Mouse (Mus musculus): ENCODE measurements around the gene Masp2.

Masp2 gene

DNA sequence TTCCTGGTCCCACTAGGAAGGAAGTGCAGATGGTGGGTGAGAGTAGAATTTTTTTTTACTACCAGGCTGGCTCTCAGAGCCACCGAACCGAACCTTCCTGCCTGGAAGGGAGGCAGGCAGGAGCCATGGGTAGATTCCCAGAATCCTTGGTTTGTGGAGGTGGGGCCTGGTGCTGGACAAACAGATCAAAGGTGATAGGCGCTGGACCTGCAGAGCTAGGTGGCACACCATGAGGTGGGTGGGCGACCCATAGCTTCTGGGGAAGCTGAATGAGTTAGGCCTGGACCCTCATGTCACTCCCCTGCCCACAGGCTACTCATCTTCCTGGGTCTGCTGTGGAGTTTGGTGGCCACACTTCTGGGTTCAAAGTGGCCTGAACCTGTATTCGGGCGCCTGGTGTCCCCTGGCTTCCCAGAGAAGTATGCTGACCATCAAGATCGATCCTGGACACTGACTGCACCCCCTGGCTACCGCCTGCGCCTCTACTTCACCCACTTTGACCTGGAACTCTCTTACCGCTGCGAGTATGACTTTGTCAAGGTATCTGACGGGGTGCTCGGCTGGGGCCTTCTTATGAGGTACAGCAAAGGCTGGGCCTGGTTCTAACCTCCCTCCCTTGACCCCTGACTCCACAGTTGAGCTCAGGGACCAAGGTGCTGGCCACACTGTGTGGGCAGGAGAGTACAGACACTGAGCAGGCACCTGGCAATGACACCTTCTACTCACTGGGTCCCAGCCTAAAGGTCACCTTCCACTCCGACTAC, at the start of gene Masp2:
Masp2 (plus strand) TSS at position 198 of the 764 bp plus-strand sequence.
- DNase-seq (ENCODE audit: low spot score) = no peak

DNA sequence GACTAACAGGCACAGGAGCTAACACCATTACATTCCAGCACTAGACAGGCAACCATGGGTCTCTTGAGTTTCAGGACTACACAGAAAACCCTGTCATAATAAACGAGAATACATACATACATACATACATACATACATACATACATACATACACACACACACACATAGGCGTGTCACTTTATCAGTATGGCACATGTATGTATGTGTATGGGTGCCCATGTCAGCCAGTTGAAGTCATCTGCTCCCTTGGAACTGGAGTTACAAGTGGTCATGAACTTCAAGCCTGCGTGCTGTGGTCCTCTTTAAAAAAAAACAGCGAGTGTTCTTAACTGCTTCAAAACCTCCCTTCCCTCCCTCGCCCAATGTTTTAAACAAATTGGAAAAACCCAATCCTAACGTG, 44.6 kb upstream of the Masp2 start:
- no peak for DNase-seq (ENCODE audit: low spot score)

DNA sequence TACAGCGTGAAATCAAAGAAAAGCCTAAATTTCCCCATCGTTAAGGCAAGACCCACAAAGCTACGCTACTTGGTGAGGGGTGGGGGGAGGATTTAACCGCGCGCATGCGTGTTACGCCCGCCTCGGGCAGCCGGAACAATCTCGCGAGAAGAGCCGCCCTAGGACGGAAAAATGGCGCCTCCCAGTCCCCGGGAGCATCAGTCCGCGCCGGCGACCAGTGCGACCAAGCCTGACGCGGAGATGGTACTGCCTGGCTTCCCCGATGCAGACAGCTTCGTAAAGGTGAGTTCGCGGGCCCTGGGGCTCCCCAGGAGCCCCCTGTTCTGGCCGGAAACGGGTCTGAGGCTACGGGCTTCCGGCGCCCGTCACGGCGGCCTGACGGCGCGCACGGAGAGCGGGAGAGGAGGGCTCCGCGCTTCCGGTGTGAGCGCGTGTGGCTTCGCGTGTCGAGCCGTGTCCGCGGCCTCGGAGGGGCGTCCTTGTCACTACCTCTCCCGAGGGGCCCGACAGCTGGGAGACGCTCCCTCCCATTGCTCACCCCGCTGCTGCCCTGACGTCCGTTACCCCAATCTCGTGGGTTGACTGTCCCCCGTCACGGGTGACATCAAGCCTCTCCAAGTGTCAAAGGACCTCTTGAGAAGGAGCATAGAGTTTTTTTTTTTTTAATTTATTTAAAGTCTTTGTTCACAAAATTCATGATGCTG, 43.9 kb upstream of the Masp2 start, which contains the start of gene Exosc10:
Exosc10 (plus strand) TSS at position 133 of the 704 bp plus-strand sequence.
- DNase-seq (ENCODE audit: low spot score) = peak; percentile 89

DNA sequence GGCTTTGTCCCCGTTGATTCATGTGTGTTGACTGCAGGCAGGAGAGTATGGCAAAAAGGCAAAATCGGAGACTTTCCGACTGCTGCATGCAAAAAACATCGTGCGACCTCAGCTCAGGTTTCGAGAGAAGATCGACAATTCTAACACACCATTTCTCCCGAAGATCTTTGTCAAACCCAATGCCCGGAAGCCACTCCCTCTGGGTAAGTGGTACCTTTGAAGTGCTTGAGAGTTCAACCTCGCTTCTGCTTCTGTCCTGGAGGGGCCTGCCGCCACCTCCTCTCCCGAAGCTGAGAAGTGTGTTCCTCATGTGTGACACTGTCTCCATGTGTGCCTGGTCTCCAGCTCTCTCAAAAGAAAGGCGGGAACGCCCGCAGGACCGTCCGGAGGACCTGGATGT, 39.7 kb upstream of the Masp2 start:
- no peak for DNase-seq (ENCODE audit: low spot score)

DNA sequence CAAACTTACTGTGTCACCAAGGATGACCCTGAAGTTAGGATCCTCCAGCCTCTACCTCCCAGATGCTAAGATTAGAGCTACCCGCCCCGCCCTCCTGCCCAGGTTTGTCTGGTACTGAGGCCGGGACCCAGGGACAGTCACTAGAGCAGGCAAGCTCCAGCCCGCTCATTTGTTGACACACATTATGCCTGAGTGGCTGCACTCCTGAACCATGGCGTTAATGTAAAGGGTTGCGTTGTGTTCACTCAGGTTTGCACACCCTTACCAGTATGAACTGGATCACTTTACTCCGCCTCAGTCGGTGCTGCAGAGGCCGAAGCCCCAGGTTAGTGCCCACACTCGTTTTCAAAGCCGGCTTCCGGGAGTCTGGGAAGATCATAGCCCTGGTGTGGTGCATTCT, 38.8 kb upstream of the Masp2 start:
- no peak for DNase-seq (ENCODE audit: low spot score)

DNA sequence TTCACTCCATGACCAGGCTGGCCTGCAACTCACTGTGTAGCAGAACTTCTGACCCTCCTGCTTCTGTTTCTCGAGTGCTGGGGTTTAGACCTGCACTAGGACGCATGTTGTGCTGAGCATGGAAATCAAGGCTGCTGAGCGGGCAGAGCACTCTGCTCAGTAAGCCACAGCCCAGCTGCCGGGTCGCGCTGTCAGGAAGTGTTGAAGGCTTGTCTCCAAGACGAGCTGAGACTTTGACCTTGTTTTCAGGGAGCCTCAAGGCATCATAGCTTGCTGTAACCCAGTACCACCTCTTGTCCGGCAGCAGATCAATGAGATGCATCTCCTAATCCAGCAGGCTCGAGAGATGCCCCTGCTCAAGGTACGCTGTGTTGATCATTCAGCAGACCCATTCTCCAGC, 32.2 kb upstream of the Masp2 start:
- DNase-seq (ENCODE audit: low spot score) = no peak

DNA sequence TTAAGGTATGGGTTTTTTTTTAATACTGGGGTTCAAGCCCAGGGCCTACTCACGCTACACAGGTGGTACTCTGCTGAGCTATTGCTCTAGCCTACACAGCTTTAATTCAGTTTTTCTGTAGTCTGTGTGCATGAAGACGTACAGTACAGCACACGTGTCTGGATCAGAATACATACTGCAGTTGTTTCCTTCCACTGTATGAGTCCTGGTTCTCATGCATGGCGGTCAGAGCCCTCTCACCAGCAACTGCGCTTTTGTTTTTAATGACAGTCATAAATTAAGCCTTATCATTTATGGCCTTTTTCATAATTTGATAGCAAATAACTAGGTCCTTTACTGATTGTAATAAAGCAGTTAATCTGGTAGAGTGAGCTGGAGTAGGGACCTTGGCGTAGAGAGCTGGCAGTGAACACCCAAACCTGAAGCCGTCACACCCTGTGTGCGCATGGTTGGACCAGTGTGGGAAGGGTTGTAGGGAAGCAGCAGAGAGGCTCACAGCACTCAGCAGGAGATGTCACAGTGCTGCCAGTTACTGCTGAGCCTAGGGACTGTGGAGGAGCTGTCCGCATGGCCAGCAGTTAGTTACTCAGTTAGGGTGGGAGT, 31.6 kb upstream of the Masp2 start:
- no peak for DNase-seq (ENCODE audit: low spot score)

DNA sequence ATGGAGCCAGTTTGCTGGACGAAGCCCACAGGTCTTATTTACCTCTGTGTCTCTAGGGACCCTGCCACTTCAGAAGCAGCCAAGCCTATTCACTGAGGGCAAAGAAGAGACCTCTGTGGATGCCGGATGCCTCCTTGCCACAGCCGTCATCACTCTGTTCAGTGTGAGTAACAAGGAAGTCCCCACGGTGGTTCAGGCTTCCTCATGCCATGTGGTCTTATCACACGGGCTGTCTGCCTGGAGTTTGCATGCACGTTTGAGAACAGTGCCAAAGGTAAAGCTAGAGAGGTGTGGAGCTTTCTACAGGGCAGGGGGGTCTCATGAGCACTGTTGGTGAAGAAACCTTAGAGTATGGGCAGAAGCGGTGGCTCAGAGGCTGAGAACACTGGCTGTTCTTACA, 29.1 kb upstream of the Masp2 start:
- no peak for DNase-seq (ENCODE audit: low spot score)

DNA sequence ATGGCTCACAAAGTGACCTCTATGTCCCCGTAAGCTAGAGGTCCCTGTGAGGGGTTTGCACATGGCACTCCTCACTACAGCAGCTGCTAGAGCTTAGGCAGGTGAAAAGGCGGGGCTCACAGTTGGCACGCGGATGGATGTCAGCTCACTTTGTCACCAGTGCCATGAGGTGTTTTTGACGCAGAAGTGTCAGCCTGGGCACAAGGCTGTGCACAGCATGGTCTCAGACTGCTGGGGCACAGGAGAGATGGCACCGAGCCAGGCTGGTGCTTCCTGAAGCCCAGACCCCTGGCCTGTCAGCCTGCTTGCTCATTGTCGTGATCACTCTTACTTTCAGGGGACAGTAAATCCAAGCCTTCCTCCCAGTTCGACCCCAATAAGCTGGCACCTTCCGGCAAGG, 21.6 kb upstream of the Masp2 start:
- DNase-seq (ENCODE audit: low spot score) = no peak

DNA sequence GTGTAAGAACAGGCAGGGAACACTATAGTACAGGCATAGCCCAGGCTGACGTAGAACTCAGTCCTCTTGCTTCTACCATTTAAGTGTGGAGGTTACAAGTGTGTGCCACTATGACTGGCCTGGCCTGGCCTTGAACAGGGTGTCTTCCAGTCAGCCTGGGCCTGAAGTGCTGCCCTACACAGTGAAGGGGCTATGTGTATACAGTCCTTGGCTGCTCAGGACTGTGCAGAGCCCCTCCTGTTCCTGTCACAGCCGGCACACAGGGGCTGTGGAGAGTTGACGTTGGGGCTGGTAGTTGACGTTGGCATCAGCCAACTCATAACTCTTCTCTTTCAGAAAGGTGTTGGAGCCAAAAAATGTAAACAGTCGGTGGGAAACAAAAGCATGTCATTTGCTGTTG, 20.9 kb upstream of the Masp2 start:
- DNase-seq (ENCODE audit: low spot score) = no peak

DNA sequence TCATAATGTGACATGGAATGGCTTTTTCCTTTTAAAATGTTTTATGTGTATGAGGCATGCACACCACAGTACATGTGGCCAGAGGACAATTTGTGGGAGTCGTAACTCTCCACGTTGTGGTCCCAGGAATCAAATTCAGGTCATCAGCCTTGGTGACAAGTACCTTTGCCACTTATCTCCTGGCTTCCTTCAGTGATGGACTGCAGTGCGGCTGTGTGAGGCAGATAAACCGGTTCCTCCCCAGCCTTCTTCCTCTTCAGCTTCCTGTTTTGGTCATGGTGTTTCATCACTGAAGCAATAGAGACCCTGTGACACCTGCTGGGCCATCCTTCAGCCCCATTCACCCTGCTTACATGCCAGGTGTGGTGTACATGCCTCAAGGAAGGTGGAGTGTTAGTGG, 19.1 kb upstream of the Masp2 start:
- no peak for DNase-seq (ENCODE audit: low spot score)

DNA sequence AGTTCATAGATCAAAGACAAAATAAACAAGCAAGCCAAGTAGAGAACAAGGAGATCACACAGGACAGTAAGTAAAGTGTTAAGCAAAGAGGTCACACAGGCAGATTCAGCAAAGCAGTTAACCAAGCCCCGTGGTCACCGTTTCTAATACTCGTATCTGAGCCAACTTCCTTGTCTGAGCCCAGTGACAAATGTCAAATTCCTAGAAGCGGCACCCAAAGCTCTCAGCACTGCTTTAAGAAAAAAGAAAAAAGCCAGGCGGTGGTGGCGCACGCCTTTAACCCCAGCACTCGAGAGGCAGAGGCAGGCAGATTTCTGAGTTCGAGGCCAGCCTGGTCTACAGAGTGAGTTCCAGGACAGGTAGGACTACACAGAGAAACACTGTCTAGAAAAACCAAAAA, 15.7 kb upstream of the Masp2 start:
- DNase-seq (ENCODE audit: low spot score) = no peak

DNA sequence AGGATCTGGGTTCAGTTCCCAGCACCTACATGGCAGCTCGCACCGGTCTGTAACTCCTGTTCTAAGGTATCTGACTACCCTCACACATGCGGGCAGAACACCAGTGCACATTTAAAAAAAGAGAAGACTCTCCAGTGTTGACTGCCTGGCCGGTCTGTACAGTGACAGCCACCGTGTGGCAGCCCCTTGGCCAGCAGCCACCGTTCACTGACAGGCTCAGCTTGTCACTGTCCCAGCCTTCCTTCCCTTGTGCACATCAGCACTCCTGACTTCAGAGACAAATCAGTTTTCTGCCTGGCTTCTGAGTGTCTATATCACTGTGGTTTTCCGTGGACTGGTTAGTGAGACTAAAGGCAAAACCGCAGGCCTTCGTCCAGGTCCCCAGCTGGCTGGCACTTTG, 13.6 kb upstream of the Masp2 start:
- no peak for DNase-seq (ENCODE audit: low spot score)

DNA sequence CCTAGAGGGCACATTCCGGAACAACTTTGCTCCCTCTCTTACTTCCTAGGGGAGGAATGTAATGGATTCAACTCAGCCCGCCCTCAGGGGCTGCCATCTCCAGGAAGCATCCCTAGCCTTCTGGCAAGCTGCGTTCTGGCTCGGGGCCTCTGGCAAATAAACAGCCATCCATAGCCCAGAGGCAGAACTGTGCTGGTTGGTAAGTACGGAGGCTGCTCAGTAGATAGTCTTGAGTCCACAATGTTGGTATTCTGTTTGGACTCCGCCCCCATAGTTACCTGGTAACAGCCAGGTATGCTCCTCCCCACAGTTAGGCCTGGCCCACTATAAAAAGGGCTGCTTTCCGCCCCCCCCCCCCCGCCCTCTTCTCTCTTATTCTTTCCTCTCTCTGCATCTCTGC, 12.8 kb upstream of the Masp2 start:
- no peak for DNase-seq (ENCODE audit: low spot score)

DNA sequence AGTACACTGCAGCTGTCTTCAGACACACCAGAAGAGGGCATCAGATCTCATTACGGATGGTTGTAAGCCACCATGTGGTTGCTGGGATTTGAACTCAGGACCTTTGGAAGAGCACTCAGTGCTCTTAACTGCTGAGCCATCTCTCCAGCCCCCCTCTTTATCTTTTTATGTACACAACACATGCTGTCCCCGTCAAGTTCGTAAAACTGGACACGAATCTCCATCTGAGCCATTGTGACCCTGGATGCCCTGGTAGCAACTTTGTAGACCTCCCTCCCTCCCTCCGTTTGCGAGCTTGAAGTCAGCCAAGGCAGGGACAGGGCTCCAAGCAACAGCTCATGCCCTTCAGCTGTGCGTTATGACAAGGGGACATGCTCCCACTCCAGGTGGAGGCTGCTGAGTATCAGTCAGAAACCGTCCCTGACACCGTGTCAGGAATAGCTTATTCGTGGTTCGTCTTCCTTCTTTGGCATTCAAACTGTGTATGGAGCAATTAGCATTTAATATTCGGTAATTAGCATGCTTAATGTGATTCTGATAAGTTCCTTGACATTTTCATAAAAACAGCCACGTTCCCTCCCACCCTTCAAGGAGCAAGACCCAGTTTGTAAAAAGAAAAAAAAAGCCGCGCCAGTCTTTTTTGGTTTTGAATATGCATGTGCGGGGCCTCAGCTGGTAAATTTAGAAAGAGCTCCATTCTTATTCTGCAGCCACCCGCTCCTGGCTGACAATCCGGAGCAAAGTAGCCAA, 11.8 kb upstream of the Masp2 start:
- DNase-seq (ENCODE audit: low spot score) = peak; percentile 66

DNA sequence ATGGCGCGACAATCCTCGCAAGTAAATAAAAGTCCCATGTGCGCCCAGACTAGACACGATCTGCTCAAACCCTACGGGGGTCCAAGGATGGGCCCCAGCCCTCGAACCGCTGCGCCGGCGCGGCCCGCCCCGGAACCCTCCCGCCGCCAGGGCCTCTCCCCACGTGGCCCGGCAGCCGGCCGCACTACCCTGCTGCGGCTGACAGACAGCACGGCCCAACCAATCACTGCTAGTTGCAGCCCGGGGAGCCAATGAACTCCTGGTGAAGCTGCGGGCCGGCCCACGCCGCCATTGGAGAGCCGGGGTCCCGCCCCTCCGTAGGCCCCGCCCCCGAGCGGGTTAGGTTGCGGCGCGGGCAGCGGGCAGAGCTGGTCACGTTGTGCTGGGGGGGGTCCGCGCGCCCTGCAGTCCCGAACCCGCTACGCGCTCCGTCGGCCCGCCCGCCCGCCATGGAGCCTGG, 11.2 kb upstream of the Masp2 start, which contains the start of gene Srm:
Srm (plus strand) TSS at position 333 of the 460 bp plus-strand sequence.
- DNase-seq (ENCODE audit: low spot score) = peak; percentile 98

DNA sequence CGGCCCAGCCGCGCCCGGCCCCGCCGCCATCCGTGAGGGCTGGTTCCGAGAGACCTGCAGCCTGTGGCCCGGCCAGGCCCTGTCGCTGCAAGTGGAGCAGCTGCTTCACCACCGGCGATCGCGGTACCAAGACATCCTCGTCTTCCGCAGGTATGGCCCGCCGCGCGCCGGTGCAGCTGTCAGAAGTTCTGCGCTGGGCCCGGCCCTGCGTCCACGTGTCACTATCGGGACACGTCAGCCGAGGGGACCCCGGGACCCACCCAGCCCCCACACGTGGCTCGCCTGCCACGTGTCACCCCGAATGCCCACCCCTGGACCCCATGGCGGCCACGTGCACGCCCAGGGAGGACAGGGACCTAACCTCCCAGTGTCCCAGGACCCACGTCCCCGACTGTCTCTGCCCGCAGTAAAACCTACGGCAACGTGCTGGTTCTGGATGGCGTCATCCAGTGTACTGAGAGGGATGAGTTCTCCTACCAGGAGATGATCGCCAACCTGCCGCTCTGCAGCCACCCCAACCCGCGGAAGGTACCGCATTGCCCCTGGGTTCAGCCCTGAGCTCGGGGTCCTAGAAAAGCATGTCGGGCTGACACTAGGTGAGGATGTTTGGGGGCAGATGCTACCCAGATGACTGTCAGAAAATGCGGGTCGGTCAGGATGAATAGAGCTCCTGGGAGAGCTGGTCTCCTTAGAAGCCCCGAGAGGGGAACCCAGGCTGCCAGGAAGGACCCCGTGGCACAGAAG, 10.5 kb upstream of the Masp2 start:
- peak; percentile 48 for DNase-seq (ENCODE audit: low spot score)

DNA sequence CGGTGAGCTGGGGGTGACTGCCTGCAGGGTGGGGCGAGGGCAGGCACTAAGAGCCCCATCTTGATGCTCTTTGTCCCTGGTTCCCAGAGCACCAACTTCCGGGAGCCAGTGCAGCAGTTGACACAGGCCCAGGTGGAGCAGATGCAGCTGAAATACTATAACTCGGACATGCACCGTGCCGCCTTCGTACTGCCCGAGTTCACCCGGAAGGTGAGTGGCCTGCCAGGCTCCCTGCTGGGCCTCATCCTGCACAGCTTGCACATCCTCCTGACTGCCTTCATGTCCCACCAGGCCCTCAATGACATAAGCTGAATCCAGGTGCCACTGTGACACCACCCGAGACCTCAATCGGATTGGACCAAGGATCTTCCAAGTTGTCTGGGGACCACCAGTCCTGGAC, 8.4 kb upstream of the Masp2 start:
- no peak for DNase-seq (ENCODE audit: low spot score)

DNA sequence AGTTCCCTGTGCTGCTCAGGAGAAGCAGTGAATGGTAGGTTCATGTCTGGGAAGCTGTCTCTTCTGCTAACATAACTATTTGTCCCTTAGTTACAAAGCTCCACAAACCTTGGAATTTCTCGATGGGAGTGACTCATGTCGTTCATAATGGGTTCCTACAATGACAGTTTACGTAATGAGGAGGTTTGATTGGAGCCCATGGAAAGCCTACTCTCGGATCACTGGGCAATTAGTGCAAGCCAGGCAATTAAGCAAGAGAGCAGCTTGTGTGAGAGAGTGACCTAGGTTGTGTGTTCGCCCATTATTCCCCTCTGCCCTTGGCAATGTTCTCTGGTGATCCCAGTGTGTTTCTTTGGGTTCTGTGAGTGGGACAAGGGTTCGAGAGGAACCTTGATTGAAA, 6.4 kb upstream of the Masp2 start:
- DNase-seq (ENCODE audit: low spot score) = no peak

DNA sequence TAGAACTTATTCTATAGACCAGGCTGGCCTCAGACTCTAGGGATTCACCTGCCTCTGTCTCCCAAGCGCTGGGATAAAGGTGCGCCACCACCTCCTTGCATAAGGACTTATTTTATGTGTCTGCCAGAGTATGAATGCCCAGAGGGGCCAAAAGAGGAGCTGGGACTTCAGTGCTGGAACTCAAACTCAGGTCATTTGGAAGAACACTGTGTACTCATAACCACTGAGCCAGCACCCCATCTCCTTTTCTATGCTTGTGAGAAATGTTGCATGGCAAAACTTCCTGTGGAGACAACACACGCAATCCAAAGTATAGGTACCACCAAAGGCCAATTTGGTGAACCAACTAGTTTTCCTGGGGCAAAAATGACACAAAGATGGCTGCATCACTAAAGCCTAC, 5.6 kb upstream of the Masp2 start:
- DNase-seq (ENCODE audit: low spot score) = no peak

DNA sequence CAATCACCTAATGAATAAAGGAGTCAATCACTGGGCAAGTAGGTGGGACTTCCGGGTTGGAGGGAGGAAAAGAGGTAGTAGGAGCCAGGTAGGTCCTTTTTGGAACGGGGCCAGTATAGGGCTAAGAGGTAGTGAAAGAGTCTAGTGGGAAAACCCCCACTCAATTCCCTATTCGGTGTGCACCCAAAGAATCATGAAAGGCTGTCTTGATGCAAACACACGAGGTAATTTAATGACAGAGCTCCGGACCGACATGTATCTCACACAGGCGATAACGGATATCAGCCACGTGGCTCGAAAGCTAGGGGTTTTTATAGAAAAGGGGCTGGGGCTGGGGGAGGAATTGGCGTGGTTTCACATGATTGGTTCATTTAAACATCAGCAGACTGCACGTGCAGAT, 3.5 kb upstream of the Masp2 start:
- DNase-seq (ENCODE audit: low spot score) = no peak

DNA sequence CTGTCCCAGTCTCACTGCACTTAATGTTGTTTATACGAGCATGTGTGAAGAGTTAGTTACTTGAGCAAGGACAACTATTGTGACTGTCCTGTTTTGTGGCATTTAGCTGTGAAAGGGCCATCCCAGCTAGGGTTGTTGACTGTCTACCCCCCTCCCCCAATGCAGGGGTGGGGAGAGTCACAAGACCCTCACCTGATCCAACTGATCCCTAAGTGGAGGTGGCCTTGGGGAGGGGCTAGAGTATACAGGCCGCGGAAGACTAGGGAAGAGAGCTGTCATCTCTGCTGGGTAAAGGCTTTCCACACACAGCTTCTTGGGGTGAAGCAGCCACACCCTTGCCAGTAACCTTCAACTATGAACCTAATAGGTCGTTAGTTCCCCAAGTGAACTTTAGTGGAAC, 2.0 kb upstream of the Masp2 start:
- no peak for DNase-seq (ENCODE audit: low spot score)
